Mouse (Mus musculus) testis, adult 2 months (tissue): ENCODE measurements around the gene Stoml3. TPM values are rescaled to one million over a fixed set of nuclear protein-coding genes. Genes with fewer than 3 reads are reported as not detected.

Source experiments
- H3K27ac ChIP-seq: fragments of 200-500 bp; 2 replicates; pipeline ENCODE4 v1.5.1; 2012; ENCODE audit warnings: low read depth, low read length; ENCODE audit not compliant: control insufficient read depth, insufficient read depth
- H3K27me3 ChIP-seq: fragments of 200-500 bp; 2 replicates; pipeline ENCODE4 v1.6.1; 2012; ENCODE audit warnings: mild to moderate bottlenecking, low read length, moderate library complexity; ENCODE audit not compliant: control insufficient read depth, insufficient read depth
- H3K36me3 ChIP-seq: fragments of 200-500 bp; 2 replicates; pipeline ENCODE4 v1.6.1; 2012; ENCODE audit warnings: mild to moderate bottlenecking, low read length; ENCODE audit not compliant: control insufficient read depth, insufficient read depth
- H3K4me1 ChIP-seq: fragments of 200-500 bp; 2 replicates; pipeline ENCODE4 v1.6.1; 2012; ENCODE audit warnings: low read length; ENCODE audit not compliant: control insufficient read depth, insufficient read depth
- H3K4me3 ChIP-seq: fragments of 200-500 bp; 2 replicates; pipeline ENCODE4 v1.5.1; 2012; ENCODE audit warnings: low read depth, mild to moderate bottlenecking, low read length, moderate library complexity, mixed read lengths; ENCODE audit not compliant: control insufficient read depth
- CTCF ChIP-seq: fragments of 200-500 bp; IDR thresholded peaks from 2 replicates; pipeline ENCODE4 v1.5.1; 2012; ENCODE audit warnings: low read depth, mild to moderate bottlenecking, inconsistent platforms, low read length, moderate library complexity; ENCODE audit not compliant: control insufficient read depth, insufficient read depth, insufficient replicate concordance
- POLR2A ChIP-seq: fragments of 200-500 bp; IDR thresholded peaks from 2 replicates; pipeline ENCODE4 v1.6.1; 2012; ENCODE audit warnings: low read depth, mild to moderate bottlenecking, inconsistent platforms, low read length, moderate library complexity; ENCODE audit not compliant: control insufficient read depth
- polyA plus RNA-seq: library from polyadenylated mRNA; depleted of rRNA; stranded (reverse); fragments of >200 nt; gene quantifications from 2 replicates; pipeline ENCODE4 v1.2.3, GENCODE M21; 2012; rRNA removed

Stoml3 gene
- polyA plus RNA-seq, 1 experiment, result not detected

DNA sequence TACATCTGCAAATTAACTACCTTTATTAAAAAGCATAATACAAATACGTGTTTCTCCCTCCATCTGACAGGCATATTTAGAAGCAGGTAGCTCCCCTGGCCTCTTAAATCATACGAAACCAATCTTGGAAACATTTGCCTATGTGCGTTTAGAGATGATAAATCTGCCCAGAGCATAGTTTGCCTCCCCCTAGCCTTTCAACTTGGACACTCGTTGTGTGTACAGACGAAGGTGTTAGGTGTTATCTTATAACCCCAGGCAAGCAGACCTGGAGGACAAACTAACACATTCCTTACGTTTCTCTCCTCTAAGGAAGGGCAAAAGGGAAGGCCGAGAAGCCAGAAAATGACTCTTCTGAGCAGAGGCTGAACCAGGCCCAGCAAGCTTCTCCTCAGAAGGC is 64.2 kb downstream of the Stoml3 start:
- Histone ChIP-seq H3K27me3 (no peaks in the 10 kb centered on the region), H3K36me3 (no peaks in the 10 kb centered on the region), H3K4me1 (no peaks in the 10 kb centered on the region), H3K27ac (no peak overlapping the region), H3K4me3 (no peak overlapping the region)
- TF ChIP-seq CTCF (no peak), POLR2A (no peak)

DNA sequence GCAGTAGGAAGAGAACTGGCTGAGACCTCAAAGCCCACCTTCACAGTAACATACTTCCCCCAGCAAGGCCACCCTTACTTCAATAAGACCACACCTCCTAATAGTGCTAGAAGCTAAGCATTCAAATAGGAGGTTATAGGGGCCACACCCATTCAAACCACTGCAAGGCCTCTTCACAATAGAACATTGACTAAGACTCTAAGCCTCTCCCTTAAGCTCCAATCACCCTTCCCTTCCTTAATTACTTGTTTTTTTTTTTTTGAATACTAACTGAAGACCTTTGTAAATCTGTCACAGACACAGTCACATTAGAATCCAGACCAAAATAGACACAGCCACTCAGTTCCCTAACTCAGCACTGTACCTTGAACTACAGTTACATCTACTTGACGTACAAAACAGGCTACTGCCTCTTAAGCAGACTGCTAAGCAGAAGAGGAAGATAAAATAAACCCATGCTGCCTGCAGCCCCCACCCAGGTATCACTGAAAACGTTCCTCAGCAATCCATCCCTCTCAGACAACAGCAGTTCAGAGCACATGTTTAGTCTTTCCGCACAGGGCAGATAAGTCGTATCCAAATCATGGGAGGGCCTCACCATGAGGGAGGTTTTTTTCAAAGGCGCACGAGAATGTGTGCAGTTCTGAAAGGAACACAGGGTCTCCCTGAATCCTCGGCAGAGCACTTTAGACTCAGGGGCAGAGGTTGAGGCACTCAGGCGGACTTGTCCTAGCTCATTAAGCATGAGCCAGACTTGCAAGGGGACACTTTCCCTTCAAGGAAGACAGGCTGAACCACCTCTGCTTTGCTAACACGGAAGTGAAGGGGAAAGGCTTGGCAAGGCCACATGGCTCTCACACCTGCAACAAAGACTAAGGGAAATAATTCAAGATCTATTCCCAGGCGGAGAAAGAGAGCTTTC is 66.8 kb downstream of the Stoml3 start:
- TF ChIP-seq CTCF (no peak), POLR2A (no peak)
- Histone ChIP-seq H3K27me3 (no peaks in the 10 kb centered on the region), H3K27ac (no peak overlapping the region), H3K4me3 (no peak overlapping the region), H3K4me1 (no peaks in the 10 kb centered on the region), H3K36me3 (no peaks in the 10 kb centered on the region)

DNA sequence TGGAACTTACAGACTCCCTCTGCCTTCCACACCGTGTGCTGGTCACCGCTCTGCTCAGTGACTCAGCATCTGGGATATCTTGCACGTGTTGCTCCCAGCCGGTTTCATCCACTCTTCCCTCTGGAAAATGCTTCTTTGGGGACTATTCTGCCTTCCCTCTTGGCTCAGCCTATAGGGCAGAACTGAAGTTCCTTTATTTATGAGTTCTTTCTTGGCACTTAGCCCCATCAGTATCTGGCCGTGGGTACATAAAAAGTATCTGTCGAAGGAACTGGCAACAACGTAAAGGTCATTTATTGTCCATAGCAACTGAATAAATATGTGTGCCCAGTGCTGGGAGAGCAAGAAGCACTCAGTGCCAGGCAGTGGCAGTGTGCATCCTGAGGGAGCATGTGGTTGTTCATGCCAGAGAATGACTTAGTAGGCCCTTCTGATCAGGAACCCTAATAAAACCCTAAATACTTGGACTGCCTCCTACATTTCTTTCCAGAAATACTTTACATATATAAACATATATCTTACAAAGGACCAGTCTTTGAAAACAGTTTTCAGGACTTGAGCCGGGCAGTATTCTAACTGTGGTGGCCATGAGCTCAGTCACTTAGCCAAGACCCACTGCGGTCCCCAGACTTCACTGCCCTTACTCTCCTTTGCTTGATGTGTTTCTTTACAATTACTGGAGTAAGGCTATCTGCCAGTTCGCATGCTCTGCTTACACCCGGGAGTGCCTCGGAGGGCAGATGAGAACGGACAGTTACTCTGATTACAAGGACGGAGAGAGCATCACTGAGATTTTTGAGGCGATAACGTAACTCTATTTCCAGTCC is 69.1 kb downstream of the Stoml3 start:
- Histone ChIP-seq H3K4me1 (no peaks in the 10 kb centered on the region), H3K27ac (no peak overlapping the region), H3K27me3 (no peaks in the 10 kb centered on the region), H3K36me3 (no peaks in the 10 kb centered on the region), H3K4me3 (no peak overlapping the region)
- TF ChIP-seq CTCF, result no peak
- no peak for TF ChIP-seq POLR2A

Other genes with a start within 250 kb of the Stoml3 start
- gene Nhlrc3, start 25.3 kb upstream of the Stoml3 start, polyA plus RNA-seq, result 2.7 and 3.5 TPM in 2 replicates
- 5.7 and 7.0 TPM in 2 replicates for gene Proser1, start 25.0 kb upstream of the Stoml3 start, polyA plus RNA-seq
- gene Frem2, start 168.7 kb downstream of the Stoml3 start, polyA plus RNA-seq, result 0.79 and 0.98 TPM in 2 replicates